Mouse (Mus musculus) limb, embryonic 14.5 days (tissue): ENCODE data around the gene Mroh7. TPM values are rescaled to one million over a fixed set of nuclear protein-coding genes. Genes with fewer than 3 reads are reported as not detected.

ENCODE experiments used
- ATAC-seq: fragments of 200-750 bp; cut with Nextera tagmentation; 2 replicates; pipeline ENCODE4 v1.8.0; 2017; ENCODE audit warnings: low read depth, moderate number of reproducible peaks, moderate TSS enrichment; ENCODE audit not compliant: low FRiP score
- DNase-seq: peaks from one replicate; pipeline ENCODE4 v3.0.0-alpha.2; 2015; ENCODE audit warnings: low spot score
- H3K27ac ChIP-seq: fragments of 300-500 bp; sonication (generic); replicated peaks from 2 replicates; pipeline ENCODE4 v1.5.1; 2014; ENCODE audit warnings: low read depth, mild to moderate bottlenecking, low read length, moderate library complexity, mixed read lengths
- H3K27me3 ChIP-seq: fragments of 300-500 bp; sonication (generic); 2 replicates; pipeline ENCODE4 v1.6.1; 2014; ENCODE audit warnings: low read length, mixed read lengths; ENCODE audit not compliant: control insufficient read depth, insufficient read depth
- H3K36me3 ChIP-seq: fragments of 300-500 bp; sonication (generic); 2 replicates; pipeline ENCODE4 v1.6.1; 2014; ENCODE audit warnings: mild to moderate bottlenecking, low read length, moderate library complexity, mixed read lengths; ENCODE audit not compliant: control insufficient read depth, insufficient read depth
- H3K4me1 ChIP-seq: fragments of 300-500 bp; sonication (generic); 2 replicates; pipeline ENCODE4 v1.6.1; 2014; ENCODE audit warnings: antibody characterized with exemption, low read length, mixed read lengths; ENCODE audit not compliant: control insufficient read depth, insufficient read depth
- H3K4me2 ChIP-seq: fragments of 300-500 bp; sonication (generic); replicated peaks from 2 replicates; pipeline ENCODE4 v1.6.1; 2014; ENCODE audit warnings: low read depth, mild to moderate bottlenecking, low read length, moderate library complexity; ENCODE audit not compliant: severe bottlenecking
- H3K4me3 ChIP-seq: fragments of 300-500 bp; sonication (generic); replicated peaks from 2 replicates; pipeline ENCODE4 v1.5.1; 2014; ENCODE audit warnings: low read length
- H3K9ac ChIP-seq: fragments of 300-500 bp; sonication (generic); 2 replicates; pipeline ENCODE4 v1.6.1; 2014; ENCODE audit warnings: mild to moderate bottlenecking, low read depth, low read length, moderate library complexity; ENCODE audit not compliant: severe bottlenecking
- H3K9me3 ChIP-seq: fragments of 300-500 bp; sonication (generic); 2 replicates; pipeline ENCODE4 v1.6.1; 2016; ENCODE audit warnings: low read length; ENCODE audit not compliant: control insufficient read depth
- POLR2A ChIP-seq: fragments of 200-500 bp; IDR thresholded peaks from 2 replicates; pipeline ENCODE4 v1.8.0; 2012; ENCODE audit warnings: inconsistent platforms, mild to moderate bottlenecking, moderate library complexity, borderline replicate concordance; ENCODE audit not compliant: insufficient read depth, insufficient read length; ENCODE audit errors: extremely low read depth
- WGBS: fragments of 180-500 bp; shearing (Covaris S2); extraction: QIAGEN DNeasy Blood & Tissue Kit; methylation state at CpG from one replicate; pipeline ENCODE4 v1.1.7; 2014; 5-methylcytosine and 5-hydroxymethylcytosine counted together
- polyA plus RNA-seq, 2 experiments: library from polyadenylated mRNA; depleted of rRNA in 1 of 2; stranded (reverse) in 1 of 2; unstranded in 1 of 2; fragments of >200 nt; fragmentation: Nextera tagmentation in 1 of 2; extraction: Ambion mirVana in 1 of 2; gene quantifications; 2 replicates each; pipeline versions ENCODE4 v1.2.1 to v1.2.3; 2012 to 2014

Mroh7 gene
- polyA plus RNA-seq, 2 experiments, result 0.63 to 2.8 TPM

GRCm38 (mm10) chr4:106679152-106679551, 51.6 kb downstream of the Mroh7 start:
- no peaks in the 10 kb centered on the region for H3K9me3 ChIP-seq
- H3K27ac ChIP-seq, result no peak overlapping the region
- DNase-seq, result no peak
- 37% methylated on average over 3 of the region's 3 CpGs for WGBS
- H3K36me3 ChIP-seq, result peaks cover 29% of the 10 kb centered on the region
- no peak overlapping the region; the same call in 1 of the 2 replicates for H3K4me2 ChIP-seq
- H3K9ac ChIP-seq, result no peak overlapping the region
- H3K4me1 ChIP-seq, result peaks cover 7% of the 10 kb centered on the region
- ATAC-seq, result peak; percentile 14; the same call in 1 of the 2 replicates
- H3K4me3 ChIP-seq, result peak overlapping the region; percentile 86
- no peak for TF ChIP-seq POLR2A
- H3K27me3 ChIP-seq, result no peaks in the 10 kb centered on the region

DNA sequence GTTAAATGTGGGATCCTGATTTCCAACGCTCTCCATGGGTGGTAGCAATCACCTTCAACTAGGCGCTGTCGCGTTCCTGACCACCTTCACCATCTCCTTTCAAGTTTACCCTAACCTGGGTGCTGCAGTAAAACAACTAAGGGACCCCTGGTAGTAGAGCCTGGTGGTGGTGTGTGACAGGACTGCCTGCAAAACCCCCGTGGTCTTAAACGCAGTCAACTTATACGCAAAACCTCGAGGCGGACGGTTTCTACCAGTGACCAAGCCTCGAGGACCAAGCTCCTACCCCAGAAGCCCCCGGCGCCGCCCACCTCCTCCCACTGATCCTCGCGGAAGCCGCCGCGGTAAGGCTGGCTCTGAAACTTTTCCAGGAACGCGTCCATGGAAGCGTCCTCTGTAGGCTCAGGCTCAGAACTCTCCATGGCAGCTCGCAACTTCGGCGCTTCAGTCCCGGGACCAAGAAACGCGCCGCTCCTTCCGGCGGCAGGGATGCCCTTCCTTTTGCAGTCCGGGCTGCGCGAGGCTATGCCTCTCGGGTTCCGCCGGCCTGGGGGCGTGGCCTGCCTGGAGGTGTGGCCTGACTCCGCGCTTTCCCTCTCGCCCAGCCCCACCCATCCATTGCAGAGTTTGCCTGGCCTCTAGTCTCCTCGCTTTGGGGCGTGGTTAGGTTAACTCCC, 52.1 kb downstream of the Mroh7 start, which contains the start of gene Ttc4:
Gene Ttc4, minus strand, starts transcription at position 503 of the 677 bp plus-strand sequence.
- Histone ChIP-seq H3K9me3 (no peaks in the 10 kb centered on the region), H3K4me3 (peak within 1 kb of the TSS; percentile 86), H3K36me3 (peaks cover 35% of the 10 kb centered on the region), H3K27ac (peak within 1 kb of the TSS; percentile 56), H3K4me2 (peak within 1 kb of the TSS; percentile 83), H3K9ac (peak within 1 kb of the TSS; percentile 87), H3K4me1 (peaks cover 7% of the 10 kb centered on the region), H3K27me3 (no peaks in the 10 kb centered on the region)
- whole genome bisulfite sequencing, result under 1% methylated on average over 41 of the region's 43 CpGs
- peak; percentile 92 for DNase-seq
- TF ChIP-seq POLR2A, result 0 out of 2 replicates have a peak, but pooled peaks have one; percentile 59
- peak; percentile 99 for ATAC-seq

- H3K9ac ChIP-seq, result no peak overlapping the region
- 90% methylated on average over 5 of the region's 5 CpGs for WGBS
- H3K36me3 ChIP-seq, result peaks cover 49% of the 10 kb centered on the region
- DNase-seq (no peak), ATAC-seq (no peak)
- TF ChIP-seq POLR2A, result no peak
- no peak overlapping the region for H3K4me2 ChIP-seq
- H3K27me3 ChIP-seq, result no peaks in the 10 kb centered on the region
- H3K4me1 ChIP-seq, result peaks cover 7% of the 10 kb centered on the region
- H3K4me3 ChIP-seq, result no peak overlapping the region
- no peak overlapping the region for H3K27ac ChIP-seq
- no peaks in the 10 kb centered on the region for H3K9me3 ChIP-seq
Observed at GRCm38 (mm10) chr4:106676749-106677148, 54.0 kb downstream of the Mroh7 start.

DNA sequence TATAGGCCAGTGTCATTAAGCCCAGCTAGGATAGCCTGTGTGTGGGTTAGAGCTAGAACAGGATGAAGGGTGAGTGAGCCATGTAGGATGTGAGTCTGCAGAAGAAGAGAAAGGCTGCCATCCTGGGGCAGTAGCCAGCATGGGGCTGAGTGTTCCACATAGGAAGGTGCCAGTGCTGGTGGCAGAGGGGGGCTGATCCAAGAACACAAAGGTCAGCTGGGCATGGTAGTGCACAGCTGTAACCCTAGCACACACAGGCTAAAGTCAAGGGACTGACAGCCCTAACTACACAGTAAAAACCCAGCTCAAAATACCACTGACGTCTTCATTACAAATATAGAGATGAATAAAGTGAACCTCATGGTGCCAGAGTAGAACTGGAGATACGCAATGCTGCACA, 64.2 kb downstream of the Mroh7 start:
- no peak for DNase-seq
- TF ChIP-seq POLR2A, result no peak
- H3K4me1 ChIP-seq, result no peaks in the 10 kb centered on the region
- no peak for ATAC-seq
- WGBS, result 93% methylated on average over 2 of the region's 2 CpGs
- no peak overlapping the region for H3K9ac ChIP-seq
- H3K36me3 ChIP-seq, result peaks cover 99% of the 10 kb centered on the region
- H3K9me3 ChIP-seq, result no peaks in the 10 kb centered on the region
- no peak overlapping the region for H3K4me2 ChIP-seq
- H3K4me3 ChIP-seq, result no peak overlapping the region
- no peak overlapping the region for H3K27ac ChIP-seq
- no peaks in the 10 kb centered on the region for H3K27me3 ChIP-seq

DNA sequence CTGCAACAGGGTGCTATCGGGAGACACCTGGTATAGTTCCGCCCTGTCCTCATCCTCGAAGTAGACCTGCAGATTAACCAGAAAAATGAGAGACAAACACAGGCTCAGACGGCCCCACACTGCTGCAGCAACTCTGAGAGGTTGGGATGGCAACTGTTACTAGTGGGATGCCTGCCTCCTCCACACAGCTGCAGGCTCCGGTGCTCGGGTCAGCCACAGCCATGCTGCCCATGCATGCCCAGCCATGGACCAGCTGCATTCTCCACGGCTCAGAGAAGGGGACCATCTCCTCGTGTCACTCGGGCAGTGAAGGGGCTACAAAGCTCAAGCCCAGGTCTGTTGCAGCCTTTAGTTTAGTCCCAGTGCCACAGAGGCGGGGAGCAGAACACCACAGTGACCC, 65.1 kb downstream of the Mroh7 start:
- ATAC-seq (no peak), DNase-seq (no peak)
- Histone ChIP-seq H3K27me3 (no peaks in the 10 kb centered on the region), H3K9ac (no peak overlapping the region), H3K4me1 (no peaks in the 10 kb centered on the region), H3K9me3 (no peaks in the 10 kb centered on the region), H3K36me3 (peaks cover 96% of the 10 kb centered on the region), H3K4me3 (no peak overlapping the region), H3K27ac (no peak overlapping the region), H3K4me2 (no peak overlapping the region)
- TF ChIP-seq POLR2A, result no peak
- 92% methylated on average over 10 of the region's 10 CpGs for WGBS

GRCm38 (mm10) chr4:106665269-106665668, 65.5 kb downstream of the Mroh7 start:
- DNase-seq (no peak), ATAC-seq (no peak)
- no peak for TF ChIP-seq POLR2A
- H3K36me3 ChIP-seq, result peaks cover 95% of the 10 kb centered on the region
- no peaks in the 10 kb centered on the region for H3K9me3 ChIP-seq
- H3K9ac ChIP-seq, result no peak overlapping the region
- H3K4me3 ChIP-seq, result no peak overlapping the region
- WGBS, result 88% methylated on average over 2 of the region's 2 CpGs
- no peaks in the 10 kb centered on the region for H3K27me3 ChIP-seq
- no peaks in the 10 kb centered on the region for H3K4me1 ChIP-seq
- no peak overlapping the region for H3K27ac ChIP-seq
- no peak overlapping the region for H3K4me2 ChIP-seq
